Mouse (Mus musculus) testis, postnatal 10 days (tissue): ENCODE results near the gene Ulk4.
A peak's percentile ranks its signal among the peaks of the same experiment; 100 is the strongest.
"Not testable (repeated sequence)": the region's sequence is repeated elsewhere in the genome, so short reads cannot be mapped to it uniquely, and the experiment has no call there.

ENCODE experiments used
- DNase-seq: peaks from one replicate; pipeline ENCODE4 v3.0.0; 2021; ENCODE audit warnings: low spot score

The Ulk4 gene

GRCm38 (mm10) chr9:120933886-120934758 is 342.9 kb downstream of the Ulk4 start:
- DNase-seq = peak; percentile 74

GRCm38 (mm10) chr9:120933587-120933885 is 343.5 kb downstream of the Ulk4 start:
- no peak for DNase-seq

- DNase-seq = peak; percentile 99
Observed at GRCm38 (mm10) chr9:120932797-120933586, 344.0 kb downstream of the Ulk4 start.

GRCm38 (mm10) chr9:120932371-120932770 is 344.6 kb downstream of the Ulk4 start:
- DNase-seq = no peak

GRCm38 (mm10) chr9:120930811-120931210 is 346.2 kb downstream of the Ulk4 start:
- DNase-seq = no peak

GRCm38 (mm10) chr9:120930021-120930420 is 347.0 kb downstream of the Ulk4 start:
- DNase-seq = no peak

GRCm38 (mm10) chr9:120929081-120929480 is 347.9 kb downstream of the Ulk4 start, which contains the start of gene Ctnnb1:
Gene Ctnnb1, plus strand, starts transcription at chr9:120929216.
- no peak for DNase-seq

GRCm38 (mm10) chr9:120926939-120927606 is 349.9 kb downstream of the Ulk4 start:
- no peak for DNase-seq

- DNase-seq = no peak
Observed at GRCm38 (mm10) chr9:120926126-120926525, 350.9 kb downstream of the Ulk4 start.

GRCm38 (mm10) chr9:120919130-120919529 is 357.9 kb downstream of the Ulk4 start:
- DNase-seq = no peak

- no peak for DNase-seq
Observed at GRCm38 (mm10) chr9:120918642-120919041, 358.4 kb downstream of the Ulk4 start.

GRCm38 (mm10) chr9:120918211-120918610 is 358.8 kb downstream of the Ulk4 start:
- no peak for DNase-seq

GRCm38 (mm10) chr9:120917619-120918018 is 359.4 kb downstream of the Ulk4 start:
- not testable (repeated sequence) for DNase-seq

GRCm38 (mm10) chr9:120914877-120915459 is 362.0 kb downstream of the Ulk4 start:
- DNase-seq = peak; percentile 65

- DNase-seq = no peak
Observed at GRCm38 (mm10) chr9:120914429-120914828, 362.6 kb downstream of the Ulk4 start.

GRCm38 (mm10) chr9:120913152-120913551 is 363.8 kb downstream of the Ulk4 start:
- DNase-seq = no peak

GRCm38 (mm10) chr9:120908461-120908860 is 368.5 kb downstream of the Ulk4 start:
- DNase-seq = no peak
